Mouse (Mus musculus) embryonic facial prominence, embryonic 12.5 days (tissue): Measurements from ENCODE around the gene Tbl3. TPM values are rescaled to one million over a fixed set of nuclear protein-coding genes. Genes with fewer than 3 reads are reported as not detected.
"Not testable (repeated sequence)": the region's sequence is repeated elsewhere in the genome, so short reads cannot be mapped to it uniquely, and the experiment has no call there.

Experiments
- ATAC-seq: fragments of 200-750 bp; cut with Nextera tagmentation; 2 replicates; pipeline ENCODE4 v1.8.0; 2017; ENCODE audit not compliant: insufficient number of reproducible peaks, insufficient read depth, low FRiP score, low TSS enrichment
- H3K27ac ChIP-seq: fragments of 300-500 bp; sonication (generic); 2 replicates; pipeline ENCODE4 v1.5.1; 2016; ENCODE audit warnings: mild to moderate bottlenecking
- H3K27me3 ChIP-seq: fragments of 300-500 bp; sonication (generic); 2 replicates; pipeline ENCODE4 v1.6.1; 2016; ENCODE audit warnings: mild to moderate bottlenecking, moderate library complexity
- H3K36me3 ChIP-seq: fragments of 300-500 bp; sonication (generic); 2 replicates; pipeline ENCODE4 v1.6.1; 2016; ENCODE audit warnings: mild to moderate bottlenecking
- H3K4me1 ChIP-seq: fragments of 300-500 bp; sonication (generic); 2 replicates; pipeline ENCODE4 v1.6.1; 2016
- H3K4me2 ChIP-seq: fragments of 300-500 bp; sonication (generic); replicated peaks from 2 replicates; pipeline ENCODE4 v1.6.1; 2016; ENCODE audit warnings: mild to moderate bottlenecking, moderate library complexity
- H3K4me3 ChIP-seq: fragments of 300-500 bp; sonication (generic); 2 replicates; pipeline ENCODE4 v1.5.1; 2016; ENCODE audit warnings: mild to moderate bottlenecking
- H3K9ac ChIP-seq: fragments of 300-500 bp; sonication (generic); 2 replicates; pipeline ENCODE4 v1.6.1; 2016; ENCODE audit warnings: mild to moderate bottlenecking, moderate library complexity
- H3K9me3 ChIP-seq: fragments of 300-500 bp; sonication (generic); 2 replicates; pipeline ENCODE4 v1.6.1; 2016; ENCODE audit warnings: mild to moderate bottlenecking, moderate library complexity
- WGBS: fragments of 180-500 bp; shearing (Covaris S2); methylation state at CpG from one replicate; pipeline ENCODE4 v1.1.7; 2016; 5-methylcytosine and 5-hydroxymethylcytosine counted together
- polyA plus RNA-seq: library from polyadenylated mRNA; unstranded; fragments of >200 nt; fragmentation: Nextera tagmentation; extraction: Ambion mirVana; gene quantifications from 2 replicates; pipeline ENCODE4 v1.2.1, GENCODE M21; 2016

Tbl3 gene
- polyA plus RNA-seq, 1 experiment from 2014 or later, result 93.9 TPM

DNA sequence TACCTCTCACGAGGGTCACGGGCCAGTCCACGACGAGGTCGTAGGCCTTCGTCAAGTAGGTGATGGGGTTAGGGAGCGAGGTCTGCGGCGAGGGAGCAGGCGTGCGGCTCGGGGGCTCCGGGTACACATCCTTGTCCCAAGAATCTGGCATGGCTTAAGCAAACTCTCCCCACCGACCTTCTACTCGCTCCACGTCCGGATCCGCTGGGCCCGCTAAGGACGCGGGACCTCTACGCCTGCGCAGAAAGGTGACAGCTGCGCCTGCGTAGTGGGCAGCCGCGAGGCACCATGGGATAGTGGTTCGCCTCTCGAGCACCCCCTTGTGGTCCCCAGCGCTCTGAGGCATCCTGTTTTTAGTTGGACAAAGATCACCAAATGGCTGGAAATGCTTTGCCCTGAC, 16.7 kb upstream of the Tbl3 start, which contains the start of gene Ndufb10:
TSS of gene Ndufb10 (minus strand) at position 295 of the 400 bp plus-strand sequence.
- Histone ChIP-seq H3K4me2 (peak within 1 kb of the TSS; percentile 69), H3K27ac (peak within 1 kb of the TSS; percentile 74), H3K4me1 (peaks cover 22% of the 10 kb centered on the region), H3K9ac (peak within 1 kb of the TSS; percentile 86), H3K9me3 (no peaks in the 10 kb centered on the region), H3K27me3 (no peaks in the 10 kb centered on the region), H3K4me3 (peak within 1 kb of the TSS; percentile 74), H3K36me3 (peaks cover 18% of the 10 kb centered on the region)
- peak; percentile 67 for ATAC-seq
- under 1% methylated on average over 30 of the region's 30 CpGs for WGBS

DNA sequence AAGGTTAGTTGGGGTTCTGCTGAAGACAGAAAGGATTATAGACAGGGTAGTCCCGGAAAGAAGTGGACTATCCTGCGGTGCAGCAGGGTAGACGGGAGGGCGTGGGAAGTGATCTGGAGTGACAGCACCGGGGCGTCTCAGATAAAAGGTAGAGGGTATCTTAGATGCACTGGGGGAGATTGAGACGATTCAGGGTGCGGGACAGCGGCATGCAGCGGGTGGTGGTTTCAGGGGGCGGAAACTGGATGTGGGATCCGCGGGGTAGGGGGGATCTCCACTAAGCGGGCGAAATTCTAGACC, 16.4 kb upstream of the Tbl3 start:
- Histone ChIP-seq H3K36me3 (peaks cover 18% of the 10 kb centered on the region), H3K4me2 (peak overlapping the region; percentile 69), H3K27me3 (no peaks in the 10 kb centered on the region), H3K4me3 (peak overlapping the region; percentile 74), H3K9ac (peak overlapping the region; percentile 86), H3K27ac (peak overlapping the region; percentile 74), H3K9me3 (no peaks in the 10 kb centered on the region), H3K4me1 (peaks cover 24% of the 10 kb centered on the region)
- under 1% methylated on average over 15 of the region's 15 CpGs for WGBS
- ATAC-seq, result 0 out of 2 replicates have a peak, but pooled peaks have one; percentile 3

DNA sequence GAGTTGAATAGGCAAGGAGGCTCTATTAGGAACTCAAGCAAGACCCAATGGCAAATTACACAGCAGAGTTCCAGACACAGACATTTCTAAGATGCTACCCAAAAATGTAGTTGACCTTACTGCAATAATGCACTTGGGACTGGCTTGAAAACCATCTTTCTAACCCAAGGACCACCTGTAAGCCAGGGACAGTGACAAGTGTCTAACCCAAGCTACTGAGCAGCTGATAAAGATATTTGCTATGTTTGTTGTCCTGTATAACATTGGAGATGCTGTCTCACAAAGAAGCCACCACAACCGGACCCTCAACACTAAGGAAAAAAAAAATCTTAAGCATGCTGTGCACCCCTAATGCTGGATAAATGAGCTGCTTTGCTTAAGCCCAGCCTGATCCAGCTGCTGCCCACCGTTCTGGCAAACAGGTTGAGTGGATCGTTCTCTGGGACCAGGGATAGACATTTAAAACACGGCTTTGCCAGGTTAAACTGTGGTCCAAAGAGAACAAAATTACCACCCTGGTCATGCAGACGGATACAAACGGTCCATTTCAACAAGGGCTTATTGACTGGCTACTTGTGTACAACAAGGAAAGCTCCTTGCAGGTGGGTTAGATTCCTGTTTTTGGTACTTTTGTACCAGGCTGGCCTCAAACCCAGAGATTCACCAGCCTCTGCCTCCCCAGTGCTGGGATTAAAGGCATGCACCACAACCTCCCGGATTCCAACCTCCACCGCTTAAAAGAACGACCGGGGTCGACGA, 15.8 kb upstream of the Tbl3 start:
- H3K9ac ChIP-seq, result peak overlapping the region; percentile 86
- H3K4me3 ChIP-seq, result peak overlapping the region; percentile 74
- H3K36me3 ChIP-seq, result peaks cover 19% of the 10 kb centered on the region
- H3K4me1 ChIP-seq, result peaks cover 29% of the 10 kb centered on the region
- ATAC-seq, result no peak
- H3K4me2 ChIP-seq, result peak overlapping the region; percentile 69
- H3K27ac ChIP-seq, result peak overlapping the region; percentile 74
- H3K27me3 ChIP-seq, result no peaks in the 10 kb centered on the region
- whole genome bisulfite sequencing, result 4% methylated on average over 12 of the region's 12 CpGs
- no peaks in the 10 kb centered on the region for H3K9me3 ChIP-seq

DNA sequence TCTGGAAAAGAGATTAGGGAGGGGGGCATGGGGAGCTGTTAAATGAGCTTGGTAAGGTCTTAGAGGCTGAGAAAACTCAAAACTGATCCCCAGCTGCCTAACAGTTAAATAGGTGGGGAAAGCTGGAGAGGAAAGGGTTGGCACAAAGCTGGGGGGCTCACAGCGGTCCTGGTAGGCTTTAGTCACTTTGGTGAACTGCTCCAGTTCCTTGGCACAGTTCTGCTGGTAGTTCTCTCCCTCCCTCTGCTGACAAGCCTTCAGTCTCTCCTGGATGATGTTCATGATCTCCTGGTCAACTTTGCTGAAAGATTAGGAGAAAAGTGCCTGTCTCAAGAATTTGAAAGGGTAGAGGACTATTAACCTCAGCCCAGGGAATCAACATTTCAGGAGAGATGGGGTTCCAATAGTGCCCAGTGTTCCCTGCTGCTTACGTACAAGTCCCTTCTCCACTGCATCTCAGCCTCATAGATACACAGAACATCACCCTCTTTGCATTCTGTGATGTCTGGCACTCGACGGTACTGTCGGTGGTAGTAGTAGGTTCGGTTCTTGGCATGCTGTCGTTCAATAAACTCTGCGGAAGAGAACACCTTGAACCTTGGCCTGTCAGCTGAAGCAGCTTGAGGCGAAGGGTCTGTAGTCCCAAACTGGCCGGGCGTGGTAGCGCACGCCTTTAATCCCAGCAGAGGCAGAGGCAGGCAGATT, 14.9 kb upstream of the Tbl3 start:
- peaks cover 29% of the 10 kb centered on the region for H3K4me1 ChIP-seq
- peak overlapping the region; percentile 14; the same call in 1 of the 2 replicates for H3K4me3 ChIP-seq
- peak overlapping the region; percentile 85; the same call in 1 of the 2 replicates for H3K4me2 ChIP-seq
- H3K27ac ChIP-seq, result no peak overlapping the region
- WGBS, result 33% methylated on average over 13 of the region's 13 CpGs
- peaks cover 24% of the 10 kb centered on the region for H3K36me3 ChIP-seq
- ATAC-seq, result no peak
- H3K27me3 ChIP-seq, result no peaks in the 10 kb centered on the region
- H3K9me3 ChIP-seq, result no peaks in the 10 kb centered on the region
- no peak overlapping the region for H3K9ac ChIP-seq

DNA sequence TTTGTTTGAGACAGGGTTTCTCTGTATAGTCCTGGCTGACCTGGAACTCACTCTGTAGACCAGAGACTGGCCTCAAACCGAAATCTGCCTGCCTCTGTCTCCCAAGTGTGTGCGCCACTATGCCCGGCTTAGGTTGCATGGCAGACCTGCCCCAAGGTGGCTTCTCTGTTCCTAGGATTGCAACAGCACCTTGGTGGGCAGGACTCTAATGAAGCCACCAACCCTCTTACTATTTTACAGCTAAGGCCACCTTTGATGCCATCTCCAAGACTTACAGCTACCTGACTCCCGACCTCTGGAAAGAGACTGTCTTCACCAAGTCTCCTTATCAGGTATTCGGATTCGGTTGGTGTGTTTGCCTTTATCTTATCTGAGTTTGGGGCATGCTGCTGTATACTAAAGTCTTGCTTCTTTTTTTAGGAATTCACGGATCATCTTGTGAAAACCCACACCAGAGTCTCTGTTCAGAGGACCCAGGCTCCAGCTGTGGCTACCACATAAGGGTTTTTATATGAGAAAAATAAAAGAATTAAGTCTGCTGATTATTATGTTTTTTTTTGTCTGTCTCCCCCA, 14.0 kb upstream of the Tbl3 start:
- WGBS, result 59% methylated on average over 7 of the region's 7 CpGs
- H3K27ac ChIP-seq, result 0 out of 2 replicates have a peak overlapping the region, but pooled peaks have one; percentile 9
- H3K27me3 ChIP-seq, H3K9me3 ChIP-seq, ATAC-seq: not testable (repeated sequence)
- H3K4me1 ChIP-seq, result peaks cover 29% of the 10 kb centered on the region
- H3K36me3 ChIP-seq, result peaks cover 33% of the 10 kb centered on the region
- H3K4me3 ChIP-seq, result peak overlapping the region; percentile 84
- H3K4me2 ChIP-seq, result peak overlapping the region; percentile 85
- peak overlapping the region; percentile 58 for H3K9ac ChIP-seq

DNA sequence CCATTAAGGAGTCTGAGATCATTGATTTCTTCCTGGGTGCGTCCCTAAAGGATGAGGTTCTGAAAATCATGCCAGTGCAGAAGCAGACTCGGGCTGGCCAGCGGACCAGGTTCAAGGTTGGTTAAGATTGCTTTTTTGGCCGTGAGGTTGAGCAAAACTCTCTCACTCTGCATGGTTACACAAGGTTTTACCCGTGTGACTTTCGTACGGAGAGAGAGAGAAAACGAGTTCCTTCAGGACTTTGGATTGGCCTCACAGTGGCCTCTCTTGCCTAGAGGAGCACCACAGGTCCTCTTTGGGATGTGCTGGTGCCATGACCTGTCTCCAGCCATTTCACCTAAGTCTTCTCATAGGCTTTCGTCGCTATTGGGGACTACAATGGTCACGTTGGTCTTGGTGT, 13.2 kb upstream of the Tbl3 start:
- peak overlapping the region; percentile 88 for H3K9ac ChIP-seq
- H3K36me3 ChIP-seq, result peaks cover 41% of the 10 kb centered on the region
- peak overlapping the region; percentile 85 for H3K4me2 ChIP-seq
- not testable (repeated sequence) for H3K9me3 ChIP-seq, H3K27me3 ChIP-seq, ATAC-seq
- peak overlapping the region; percentile 84 for H3K4me3 ChIP-seq
- 2% methylated on average over 11 of the region's 11 CpGs for WGBS
- H3K4me1 ChIP-seq, result peaks cover 29% of the 10 kb centered on the region
- H3K27ac ChIP-seq, result 0 out of 2 replicates have a peak overlapping the region, but pooled peaks have one; percentile 89

DNA sequence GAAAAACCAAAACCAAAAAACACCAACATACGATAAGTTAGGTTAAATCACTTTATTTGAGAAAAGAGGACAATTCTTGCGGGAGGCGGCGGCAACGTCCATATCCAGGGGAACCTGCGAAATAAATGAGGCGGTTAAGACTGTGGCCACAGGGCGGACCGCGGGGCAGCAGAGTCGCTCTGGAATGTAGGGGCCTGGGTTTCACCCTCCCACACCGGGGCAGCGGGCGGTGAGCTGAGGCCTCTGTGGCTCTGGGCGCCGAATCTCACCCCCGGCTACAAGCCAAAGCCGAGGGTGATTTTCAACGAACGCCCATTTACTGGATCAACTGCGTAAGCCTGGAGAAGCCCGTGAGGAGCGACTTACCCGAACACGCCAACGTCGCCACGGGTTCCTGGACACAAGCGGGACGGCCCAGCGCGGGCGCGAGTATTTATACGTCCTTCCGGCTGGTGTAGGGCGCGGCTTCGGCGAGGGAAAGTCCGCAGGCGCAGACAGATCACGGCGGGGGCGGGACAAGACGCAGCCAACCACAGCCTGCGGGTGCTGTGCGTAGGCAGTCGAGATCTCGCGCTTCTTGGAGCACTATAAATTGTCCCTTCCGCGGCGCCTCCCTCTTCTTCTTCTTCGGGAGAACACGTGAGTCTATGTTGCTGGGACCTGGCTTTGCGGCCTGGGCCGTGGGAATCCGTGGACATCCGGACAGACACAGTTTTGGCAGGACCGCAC, 12.2 kb upstream of the Tbl3 start:
- ATAC-seq, result peak; percentile 98
- peak overlapping the region; percentile 84 for H3K4me3 ChIP-seq
- no peaks in the 10 kb centered on the region for H3K27me3 ChIP-seq
- H3K4me1 ChIP-seq, result peaks cover 29% of the 10 kb centered on the region
- peak overlapping the region; percentile 85 for H3K4me2 ChIP-seq
- WGBS, result under 1% methylated on average over 61 of the region's 61 CpGs
- no peaks in the 10 kb centered on the region for H3K9me3 ChIP-seq
- H3K9ac ChIP-seq, result peak overlapping the region; percentile 88
- H3K27ac ChIP-seq, result peak overlapping the region; percentile 89
- H3K36me3 ChIP-seq, result peaks cover 45% of the 10 kb centered on the region

DNA sequence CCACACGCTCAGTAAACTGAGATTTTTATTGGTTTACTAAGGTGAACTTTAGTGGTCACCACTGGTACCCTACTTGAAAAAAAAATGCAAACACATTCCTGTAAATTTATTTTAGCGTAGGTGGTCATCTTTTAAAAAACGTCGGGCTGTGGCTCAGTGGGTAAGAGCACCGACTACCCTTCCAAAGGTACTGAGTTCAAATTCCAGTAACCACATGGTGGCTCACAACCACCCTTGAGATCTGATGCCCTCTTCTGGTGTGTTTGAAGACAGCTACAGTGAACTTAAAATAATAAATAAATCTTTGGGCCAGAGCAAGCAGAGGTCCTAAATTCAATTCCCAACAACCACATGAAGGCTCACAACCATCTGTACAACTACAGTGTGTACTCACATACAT, 11.5 kb upstream of the Tbl3 start:
- H3K9ac ChIP-seq, result peak overlapping the region; percentile 87
- peak overlapping the region; percentile 81; the same call in 1 of the 2 replicates for H3K27ac ChIP-seq
- peaks cover 29% of the 10 kb centered on the region for H3K4me1 ChIP-seq
- H3K4me2 ChIP-seq, result peak overlapping the region; percentile 66
- H3K36me3 ChIP-seq, result peaks cover 45% of the 10 kb centered on the region
- not testable (repeated sequence) for H3K27me3 ChIP-seq, H3K9me3 ChIP-seq, ATAC-seq
- peak overlapping the region; percentile 84 for H3K4me3 ChIP-seq
- 63% methylated on average over 5 of the region's 5 CpGs for WGBS

DNA sequence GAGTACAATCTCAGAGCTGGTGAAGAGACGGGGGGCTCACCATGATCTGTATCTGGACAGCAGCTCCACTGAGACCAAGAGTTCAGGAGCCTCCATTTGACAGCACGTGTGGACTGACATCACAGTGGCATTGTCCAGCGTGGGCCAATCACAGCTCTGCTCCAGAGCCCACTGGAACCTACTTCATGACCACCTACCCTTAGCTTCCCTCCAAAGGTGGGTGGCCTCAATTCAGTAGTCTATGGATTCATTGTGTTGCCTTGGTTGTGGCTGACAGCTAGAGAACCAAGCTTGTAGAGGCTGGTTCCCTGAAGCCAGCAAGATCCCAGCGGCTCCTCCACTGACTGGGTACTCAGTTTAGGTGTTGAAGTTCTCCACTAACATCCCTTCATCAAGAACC, 10.5 kb upstream of the Tbl3 start, which contains the start of the genes Rnf151 and Rps2:
TSS of gene Rnf151 (minus strand) at position 121 of the 400 bp plus-strand sequence.
TSS of gene Rps2 (plus strand) at position 174 of the 400 bp plus-strand sequence.
- peak within 1 kb of the TSS; percentile 84 for H3K4me3 ChIP-seq
- H3K4me2 ChIP-seq, result peak within 1 kb of the TSS; percentile 66
- H3K27me3 ChIP-seq, result no peaks in the 10 kb centered on the region
- 84% methylated on average over 4 of the region's 4 CpGs for WGBS
- H3K9ac ChIP-seq, result peak within 1 kb of the TSS; percentile 87
- peaks cover 45% of the 10 kb centered on the region for H3K36me3 ChIP-seq
- no peaks in the 10 kb centered on the region for H3K9me3 ChIP-seq
- ATAC-seq, result no peak
- peaks cover 23% of the 10 kb centered on the region for H3K4me1 ChIP-seq
- H3K27ac ChIP-seq, result no peak within 1 kb of the TSS

DNA sequence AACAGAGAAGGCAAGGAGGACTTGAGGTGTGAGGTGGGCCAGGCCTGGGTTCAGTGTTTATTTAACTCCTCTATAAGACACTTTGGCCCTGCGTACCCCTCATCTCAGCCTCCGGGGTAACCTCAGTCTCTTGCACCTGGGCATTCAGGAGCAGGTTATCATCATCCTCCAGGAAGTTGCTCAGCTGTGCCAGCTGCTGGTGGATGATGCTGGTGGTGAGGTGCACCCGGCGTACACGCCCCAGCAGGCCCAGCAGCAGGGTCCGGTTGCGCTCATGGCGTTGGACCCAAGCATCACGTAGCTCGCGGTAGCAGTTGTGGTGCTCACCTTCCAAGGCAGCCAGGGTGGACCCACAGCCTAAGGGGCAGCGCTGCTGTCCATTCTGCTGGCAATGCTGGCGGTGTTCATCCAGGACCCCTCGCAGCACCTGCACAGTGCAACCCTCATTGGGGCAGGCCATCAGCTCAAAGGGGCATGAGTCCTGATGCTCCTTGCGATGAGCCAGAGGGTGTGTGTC, 8.8 kb upstream of the Tbl3 start:
- WGBS, result 97% methylated on average over 15 of the region's 15 CpGs
- H3K4me3 ChIP-seq, result no peak overlapping the region
- H3K9ac ChIP-seq, result no peak overlapping the region
- no peaks in the 10 kb centered on the region for H3K27me3 ChIP-seq
- peaks cover 9% of the 10 kb centered on the region for H3K4me1 ChIP-seq
- no peak overlapping the region for H3K4me2 ChIP-seq
- peaks cover 31% of the 10 kb centered on the region for H3K36me3 ChIP-seq
- no peak overlapping the region for H3K27ac ChIP-seq
- ATAC-seq, result no peak
- no peaks in the 10 kb centered on the region for H3K9me3 ChIP-seq

DNA sequence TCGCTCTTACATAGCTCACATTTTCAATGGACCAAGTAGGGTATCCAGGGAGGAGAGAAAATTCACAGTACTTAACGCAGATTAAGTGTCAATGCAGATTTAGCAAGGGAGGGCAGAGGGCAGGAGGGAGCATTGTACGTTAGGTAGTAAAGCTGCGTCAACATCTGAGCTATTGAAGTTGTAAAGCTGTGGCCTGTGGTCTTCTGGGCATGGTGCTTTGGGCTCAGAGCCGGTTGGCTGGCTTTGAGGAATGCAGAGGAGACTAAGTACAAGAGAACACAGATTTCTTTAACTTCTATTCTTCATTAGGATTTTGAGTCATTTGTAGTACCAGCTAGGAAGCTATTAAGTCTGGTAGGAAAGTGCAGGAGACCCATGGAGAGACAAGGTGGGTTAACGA, 8.1 kb upstream of the Tbl3 start:
- Histone ChIP-seq H3K4me3 (no peak overlapping the region), H3K36me3 (peaks cover 27% of the 10 kb centered on the region), H3K4me1 (peaks cover 7% of the 10 kb centered on the region; the same call in 1 of the 2 replicates), H3K27ac (no peak overlapping the region), H3K9ac (no peak overlapping the region), H3K27me3 (no peaks in the 10 kb centered on the region), H3K4me2 (no peak overlapping the region), H3K9me3 (no peaks in the 10 kb centered on the region)
- ATAC-seq, result no peak
- 83% methylated on average over 6 of the region's 6 CpGs for WGBS
